Mouse (Mus musculus): ENCODE data around the gene Rras.

The Rras gene

GRCm38 (mm10) chr7:45017242-45018061 lies at the start of gene Rras:
Rras (plus strand) TSS chr7:45017961.
- peak; percentile 92 for DNase-seq

- DNase-seq = peak; percentile 80
These were observed 47.5 kb upstream of the Rras start for GRCm38 (mm10) chr7:44970231-44970691.

GRCm38 (mm10) chr7:44971142-44971541 lies 46.6 kb upstream of the Rras start:
- no peak for DNase-seq

GRCm38 (mm10) chr7:44973415-44974130 lies 44.2 kb upstream of the Rras start:
- DNase-seq = no peak

- DNase-seq = peak; percentile 78
These were observed 43.2 kb upstream of the Rras start, which contains the start of gene Cpt1c for GRCm38 (mm10) chr7:44974383-44975116. Cpt1c (minus strand) TSS chr7:44974851.

GRCm38 (mm10) chr7:44975117-44975419 lies 42.7 kb upstream of the Rras start:
- no peak for DNase-seq

- no peak for DNase-seq
These were observed 39.5 kb upstream of the Rras start for GRCm38 (mm10) chr7:44978300-44978699.

- no peak for DNase-seq
These were observed 36.2 kb upstream of the Rras start for GRCm38 (mm10) chr7:44981539-44981938.

GRCm38 (mm10) chr7:44983085-44983484 lies 34.7 kb upstream of the Rras start:
- peak; percentile 95 for DNase-seq

GRCm38 (mm10) chr7:44983944-44984832 lies 33.6 kb upstream of the Rras start:
- DNase-seq = no peak

- DNase-seq = no peak
These were observed 33.0 kb upstream of the Rras start for GRCm38 (mm10) chr7:44984833-44985164.

GRCm38 (mm10) chr7:44985595-44986191 lies 32.1 kb upstream of the Rras start:
- peak; percentile 66 for DNase-seq

GRCm38 (mm10) chr7:44986192-44986878 lies 31.4 kb upstream of the Rras start, which contains the start of gene Prmt1:
Prmt1 (minus strand) TSS chr7:44986568.
- DNase-seq = peak; percentile 96

GRCm38 (mm10) chr7:44986879-44987718 lies 30.7 kb upstream of the Rras start:
- DNase-seq = no peak

- DNase-seq = no peak
These were observed 21.1 kb upstream of the Rras start for GRCm38 (mm10) chr7:44996672-44997071.

GRCm38 (mm10) chr7:44997231-44997939 lies 20.4 kb upstream of the Rras start, which contains the start of gene Irf3:
Irf3 (plus strand) TSS chr7:44997648.
- DNase-seq = peak; percentile 98

- no peak for DNase-seq
These were observed 19.8 kb upstream of the Rras start for GRCm38 (mm10) chr7:44997940-44998428.

- DNase-seq = peak; percentile 65
These were observed 19.2 kb upstream of the Rras start, which contains the start of gene Bcl2l12 for GRCm38 (mm10) chr7:44998501-44998955. Bcl2l12 (minus strand) TSS chr7:44998712.

- DNase-seq = peak; percentile 41
These were observed 18.0 kb upstream of the Rras start for GRCm38 (mm10) chr7:44999753-45000152.

All from lung, postnatal 14 days (tissue).